Mouse (Mus musculus) WW6 (cell line): ENCODE measurements around the gene Ubxn11.
"Not testable (repeated sequence)": the region's sequence is repeated elsewhere in the genome, so short reads cannot be mapped to it uniquely, and the experiment has no call there.

Experiments
- DNase-seq: peaks from one replicate; pipeline ENCODE4 v3.0.0-alpha.2; 2013; ENCODE audit warnings: low read depth, low spot score

Gene Ubxn11

DNA sequence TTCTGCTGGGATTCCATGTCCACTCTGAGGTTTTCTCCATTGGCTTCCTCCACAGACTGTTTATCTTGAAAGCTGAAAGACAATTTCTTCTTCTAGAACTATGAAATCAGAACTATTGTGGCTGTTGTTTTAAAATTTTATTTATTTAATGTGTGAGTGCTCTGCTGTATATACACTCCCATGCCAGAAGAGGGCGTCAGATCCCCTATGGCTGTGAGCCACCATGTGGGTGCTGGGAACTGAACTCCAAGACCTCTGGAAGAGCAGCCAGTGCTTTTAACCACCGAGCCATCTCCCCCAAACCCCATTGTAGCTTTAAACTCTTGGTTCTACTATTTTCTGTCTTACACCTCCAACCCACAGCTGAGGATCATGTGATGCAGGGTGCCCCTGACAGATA lies 36.5 kb downstream of the Ubxn11 start:
- DNase-seq: no peak

DNA sequence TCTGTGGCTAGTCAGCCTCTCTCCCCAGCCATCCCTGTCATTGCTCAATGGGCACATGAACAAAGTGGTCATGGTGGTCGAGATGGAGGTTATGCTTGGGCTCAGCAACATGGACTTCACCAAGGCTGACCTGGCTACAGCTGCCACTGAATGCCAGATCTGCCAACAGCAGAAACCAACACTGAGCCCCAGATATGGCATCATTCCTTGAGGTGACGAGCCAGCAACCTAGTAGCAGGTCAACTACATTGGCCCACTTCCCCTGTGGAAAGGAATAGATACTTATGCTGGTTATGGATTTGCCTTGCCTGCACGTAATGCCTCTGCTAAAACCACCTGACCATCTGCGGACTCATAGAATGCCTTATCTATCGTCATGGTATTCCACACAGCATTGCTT lies 41.9 kb downstream of the Ubxn11 start:
- not testable (repeated sequence) for DNase-seq

DNA sequence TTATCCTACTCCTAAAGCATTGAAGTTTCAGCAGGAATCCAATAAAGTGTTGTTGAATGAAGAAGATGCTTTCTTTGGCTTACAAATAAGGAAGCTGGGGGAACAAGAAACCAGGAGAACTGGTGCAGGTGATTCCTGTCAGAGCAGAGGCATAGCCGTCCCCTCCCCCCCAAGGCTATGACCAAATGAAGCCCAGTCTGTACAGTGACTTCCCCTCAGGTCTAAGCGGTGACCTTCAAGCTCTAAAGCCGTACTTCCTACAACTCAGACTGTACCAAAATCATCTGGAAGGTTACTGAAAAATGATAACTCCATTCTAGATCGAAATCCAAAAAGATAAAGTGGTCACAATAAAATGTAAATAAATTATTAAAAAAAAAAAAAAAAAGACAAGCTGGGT lies 47.0 kb downstream of the Ubxn11 start:
- no peak for DNase-seq

DNA sequence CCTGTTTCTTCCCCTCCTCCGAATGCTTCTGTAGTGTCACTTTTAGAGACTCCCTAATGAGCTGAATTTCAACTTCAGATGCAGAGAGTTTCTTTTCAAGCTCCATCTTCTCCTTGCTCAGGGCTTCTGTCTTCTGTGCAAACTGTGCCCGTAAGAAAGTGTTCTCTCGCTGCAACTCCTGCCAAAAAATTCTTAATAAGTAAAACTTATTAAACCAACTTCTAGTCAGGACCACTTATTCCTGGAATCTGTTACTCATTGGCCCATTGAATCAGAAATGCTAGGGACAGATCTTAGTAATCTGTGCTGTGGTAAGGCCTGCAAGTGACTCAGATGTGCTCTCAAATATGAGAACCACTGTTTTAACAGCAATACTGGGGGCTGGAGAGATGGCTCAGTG lies 49.7 kb downstream of the Ubxn11 start:
- DNase-seq: no peak

DNA sequence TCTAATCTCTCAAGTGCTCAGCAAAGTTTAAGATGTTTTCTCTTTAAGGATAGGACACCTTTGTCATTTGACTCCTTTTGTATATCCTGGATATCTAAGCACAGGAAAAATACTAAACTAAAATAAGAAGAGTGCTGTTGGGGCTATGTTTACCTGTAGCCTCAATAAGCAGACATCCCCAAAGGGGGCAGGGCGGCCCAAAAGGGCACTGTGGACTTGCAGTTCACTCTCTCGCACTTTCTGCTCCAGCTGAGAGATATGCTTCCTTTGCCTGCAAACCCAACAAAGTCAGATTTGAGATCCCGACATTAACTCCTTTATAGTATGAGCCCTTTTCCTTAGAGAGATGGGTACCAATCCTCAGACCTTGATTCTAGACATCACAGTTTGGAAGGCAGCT lies 51.3 kb downstream of the Ubxn11 start:
- no peak for DNase-seq

DNA sequence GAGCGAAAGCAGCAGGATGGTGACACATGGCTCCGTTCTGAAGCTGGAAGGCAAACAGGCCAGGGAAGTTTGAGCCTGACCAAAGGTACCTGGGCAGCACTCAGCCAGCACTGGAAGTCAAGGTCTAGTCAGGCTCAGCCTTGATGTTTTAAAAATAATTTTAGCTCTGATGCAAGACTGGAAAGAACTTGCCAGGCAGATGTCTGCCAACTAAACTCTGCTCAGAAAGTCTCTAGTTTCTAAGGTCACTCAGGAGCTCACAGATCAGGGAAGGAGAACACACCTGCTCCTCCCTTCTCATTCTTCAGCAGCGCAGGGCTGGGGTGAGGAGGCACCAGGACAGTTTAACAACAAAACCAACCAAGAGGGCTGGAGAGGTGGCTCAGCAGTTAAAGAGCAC lies 52.0 kb downstream of the Ubxn11 start:
- DNase-seq: no peak

DNA sequence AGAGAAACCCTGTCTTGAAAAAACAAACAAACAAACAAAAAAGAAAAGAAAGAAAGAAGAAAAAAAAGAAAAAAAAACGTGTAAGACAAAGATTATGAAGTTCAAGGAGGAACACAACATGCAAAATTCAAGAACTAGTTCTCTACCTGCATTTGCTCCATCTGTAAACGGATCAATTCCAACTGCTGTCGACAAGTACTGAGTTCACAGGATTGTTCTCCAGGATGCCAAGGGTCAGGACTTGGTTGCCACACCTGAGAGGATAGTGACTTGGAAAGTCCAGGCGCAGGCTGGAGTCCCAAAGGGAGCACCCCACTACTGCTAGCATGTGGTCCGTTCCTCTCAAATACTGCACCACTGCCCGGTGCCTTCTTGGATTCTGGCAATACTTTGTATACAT lies 53.2 kb downstream of the Ubxn11 start:
- no peak for DNase-seq

DNA sequence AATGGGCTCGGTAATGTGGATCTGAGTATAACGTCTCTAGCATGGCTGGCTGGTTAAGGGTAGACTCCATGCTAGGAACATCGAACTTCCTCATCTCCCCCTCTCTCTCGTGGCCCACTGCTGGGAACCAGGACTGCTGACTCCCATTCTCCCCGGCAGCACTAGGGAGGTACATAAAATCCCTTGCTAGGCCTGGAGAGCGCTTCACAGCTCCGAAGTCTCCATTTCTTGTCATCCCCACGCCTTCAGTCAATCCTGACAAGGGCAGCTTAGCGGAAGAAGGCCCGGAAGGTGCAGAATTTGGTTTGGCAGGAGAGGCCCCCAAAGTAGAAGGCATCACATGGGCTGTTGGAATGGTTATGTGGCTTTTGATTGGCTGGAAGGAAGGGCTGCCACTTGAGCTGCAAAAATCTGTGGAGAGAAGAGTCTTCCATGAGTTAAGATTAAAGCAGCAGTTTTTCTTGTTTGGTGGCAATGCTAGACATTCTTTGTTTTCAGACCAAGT lies 53.6 kb downstream of the Ubxn11 start:
- DNase-seq: no peak

DNA sequence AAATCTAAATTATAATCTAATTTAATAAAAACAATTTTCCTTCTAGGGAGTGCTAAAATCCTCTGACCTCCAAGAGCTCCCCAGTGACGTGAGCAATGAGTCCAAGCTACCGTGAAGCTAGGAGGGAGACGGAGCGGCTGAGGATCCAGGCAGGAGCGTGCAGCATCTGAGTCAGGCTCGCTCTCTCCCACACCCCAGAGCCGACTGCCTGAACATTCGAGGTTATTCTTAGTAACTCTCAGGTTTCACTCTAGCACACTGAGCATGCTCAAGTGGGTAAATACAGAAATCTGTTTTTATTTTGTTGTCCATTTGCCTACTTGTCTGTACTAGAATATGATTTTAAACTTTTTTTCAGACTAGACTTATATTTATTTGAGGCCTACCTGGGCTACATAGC lies 54.4 kb downstream of the Ubxn11 start:
- no peak for DNase-seq

DNA sequence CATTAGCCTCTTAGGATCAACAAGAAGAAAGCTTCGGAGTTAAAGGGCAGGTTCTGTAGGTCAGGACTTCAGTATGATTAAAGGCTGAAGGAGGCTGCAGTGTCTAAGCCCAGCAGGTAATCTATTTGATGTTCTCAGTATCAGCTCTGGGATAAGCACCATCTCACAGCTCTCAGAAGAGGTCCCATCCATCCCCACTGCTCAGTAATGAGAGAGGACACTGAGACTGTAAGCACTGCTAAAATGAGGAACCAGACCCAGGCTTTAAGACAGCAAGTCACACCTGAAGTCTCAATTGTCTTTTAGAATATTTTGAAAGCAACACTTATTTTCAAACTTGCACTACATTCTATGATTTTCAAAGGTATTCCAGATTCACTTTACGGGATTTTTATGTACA lies 55.2 kb downstream of the Ubxn11 start:
- no peak for DNase-seq

DNA sequence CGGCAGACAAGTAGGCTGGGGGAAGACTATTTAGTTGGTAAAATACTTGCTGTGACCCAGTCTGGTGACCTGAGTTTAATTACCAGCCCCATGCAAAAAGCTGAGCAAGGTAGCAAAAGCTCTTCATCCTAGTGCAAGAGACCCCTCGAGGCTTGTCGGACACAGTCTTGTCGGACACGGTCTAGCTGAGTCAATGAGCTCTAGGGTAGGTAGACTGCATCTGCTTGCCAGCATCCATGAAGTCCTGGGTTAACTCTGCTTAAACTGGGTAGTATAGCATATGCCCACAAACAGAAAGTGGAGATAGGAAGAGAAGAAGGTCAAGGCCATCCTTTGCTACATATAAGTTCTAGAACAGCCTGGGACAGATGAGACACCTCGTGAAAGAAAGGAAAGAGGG lies 56.4 kb downstream of the Ubxn11 start:
- DNase-seq: no peak

DNA sequence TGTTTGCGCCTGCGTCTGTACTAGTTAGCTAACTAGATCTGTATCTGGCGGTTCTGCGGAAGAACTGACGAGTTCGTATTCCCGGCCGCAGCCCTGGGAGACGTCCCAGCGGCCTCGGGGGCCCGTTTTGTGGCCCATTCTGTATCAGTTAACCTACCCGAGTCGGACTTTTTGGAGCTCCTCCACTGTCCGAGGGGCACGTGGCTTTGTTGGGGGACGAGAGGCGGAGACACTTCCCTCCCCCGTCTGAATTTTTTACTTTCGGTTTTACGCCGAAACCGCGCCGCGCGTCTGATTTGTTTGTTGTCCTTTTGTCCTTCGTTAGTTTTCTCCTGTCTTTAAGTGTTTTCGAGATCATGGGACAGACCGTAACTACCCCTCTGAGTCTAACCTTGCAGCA lies 57.7 kb downstream of the Ubxn11 start:
- not testable (repeated sequence) for DNase-seq

DNA sequence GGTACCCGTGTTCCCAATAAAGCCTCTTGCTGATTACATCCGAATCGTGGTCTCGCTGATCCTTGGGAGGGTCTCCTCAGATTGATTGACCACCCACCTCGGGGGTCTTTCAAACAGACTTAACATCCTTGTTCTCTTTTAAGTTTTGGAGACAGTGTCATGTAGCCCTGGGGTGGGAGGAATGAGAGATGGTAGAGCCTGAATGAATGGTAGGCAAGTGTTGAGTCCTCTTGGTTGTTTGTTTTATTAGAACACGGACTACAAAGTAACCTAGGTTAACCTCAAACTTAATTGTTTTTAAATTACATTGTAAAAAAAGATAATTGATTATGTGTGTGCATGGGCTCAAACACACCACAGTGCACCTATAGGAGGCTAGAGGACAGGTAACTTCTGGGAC lies 62.2 kb downstream of the Ubxn11 start:
- no peak for DNase-seq

DNA sequence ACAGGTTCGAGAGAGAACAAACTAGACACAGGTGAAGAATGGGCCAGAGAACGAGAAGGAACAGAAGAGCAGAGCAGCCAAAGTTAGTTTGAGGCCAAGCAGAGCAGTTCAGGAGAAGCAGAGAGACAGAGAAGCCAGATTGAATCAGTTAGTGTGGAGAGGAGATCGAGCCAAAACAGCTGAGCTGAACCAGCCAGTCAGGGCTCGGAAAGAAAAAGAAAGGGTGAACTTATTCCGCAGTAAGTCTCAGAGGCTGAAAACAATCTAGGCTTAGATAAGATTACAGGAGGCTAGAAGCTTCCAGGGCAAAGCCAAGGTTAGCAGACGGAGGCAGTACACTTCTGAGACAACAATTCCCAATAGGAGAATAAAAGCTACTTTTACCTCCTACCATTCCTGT lies 62.7 kb downstream of the Ubxn11 start:
- DNase-seq: no peak

DNA sequence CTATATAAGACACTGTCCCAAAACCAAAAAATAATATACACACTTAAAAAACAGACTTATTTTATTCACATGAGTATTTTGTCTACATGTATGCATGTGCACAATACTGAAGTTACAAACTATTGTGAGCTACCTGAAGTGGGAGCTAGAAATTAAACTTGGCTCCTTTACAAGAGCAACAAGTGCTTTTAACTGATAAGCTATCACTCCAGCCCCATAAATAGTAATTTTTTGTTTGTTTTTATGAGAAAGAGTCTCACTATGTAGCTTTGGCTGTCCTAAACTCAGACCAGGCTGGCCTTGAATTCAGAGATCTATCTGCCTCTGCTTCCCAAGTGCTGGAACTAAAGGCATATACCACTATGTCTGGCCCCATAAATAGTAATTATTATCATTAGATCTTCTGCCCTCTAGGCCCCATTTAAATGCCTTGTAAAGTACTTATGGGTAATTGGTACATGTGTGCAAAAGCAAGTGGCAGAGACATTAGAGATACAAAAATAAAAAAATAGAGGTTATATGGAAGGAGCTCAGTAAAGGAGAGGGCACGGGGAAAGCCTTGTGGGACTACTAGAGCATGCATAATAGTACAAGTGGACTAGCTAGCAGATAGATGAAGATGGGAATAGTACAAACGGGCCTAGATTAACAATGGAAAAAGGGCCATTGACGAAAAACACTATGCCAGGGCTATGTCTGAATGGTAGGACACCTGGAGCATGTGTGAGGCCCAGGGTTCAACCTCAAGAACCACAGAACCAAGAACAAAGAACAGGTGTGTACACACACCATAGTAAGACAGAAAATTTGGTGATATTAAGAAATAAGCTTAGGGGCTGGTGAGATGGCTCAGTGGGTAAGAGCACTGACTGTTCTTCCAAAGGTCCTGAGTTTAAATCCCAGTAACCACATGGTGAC lies 63.4 kb downstream of the Ubxn11 start:
- DNase-seq: no peak

DNA sequence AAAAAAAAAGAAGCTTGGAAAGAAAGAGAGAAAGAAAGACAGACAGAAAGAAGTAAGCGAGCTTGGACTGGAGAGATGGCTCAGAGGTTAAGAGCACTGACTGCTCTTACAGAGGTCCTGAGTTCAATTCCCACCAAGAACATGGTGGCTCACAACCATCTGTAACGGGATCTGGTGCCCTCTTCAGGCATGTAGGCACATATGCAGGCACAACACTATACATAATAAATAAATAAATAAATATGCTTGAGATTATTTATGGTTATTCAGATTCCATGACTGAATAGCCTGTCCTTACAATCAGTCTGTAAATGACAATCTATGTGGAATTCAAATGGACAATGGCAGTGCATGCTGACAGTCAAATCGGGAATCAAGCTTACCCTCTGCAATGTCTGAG lies 64.5 kb downstream of the Ubxn11 start:
- DNase-seq: no peak

DNA sequence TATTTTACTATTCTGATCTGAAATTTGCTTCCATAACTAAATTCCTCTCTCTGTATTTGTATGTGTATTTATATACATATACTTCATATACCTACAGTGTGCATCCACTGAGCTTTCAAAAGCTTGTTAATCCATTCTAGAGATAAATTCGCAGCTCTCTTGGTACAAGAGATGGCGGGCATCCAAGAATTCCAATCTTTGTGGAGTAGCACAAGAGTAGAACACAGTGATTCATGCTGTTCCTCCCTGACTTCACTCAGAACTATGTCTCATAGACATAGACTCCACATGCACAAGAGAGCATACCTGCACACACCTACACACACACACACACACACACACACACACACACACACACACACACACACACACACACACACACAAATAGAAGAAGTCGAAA lies 70.0 kb downstream of the Ubxn11 start:
- no peak for DNase-seq
